ENCODE assay signal across 8 mouse cellular contexts in genomic region chr1:125759972-125760695, GRCm38 (mm10).
A peak's percentile ranks its signal among the peaks of the same experiment; 100 is the strongest.
DNase-seq lines count a peak whose midpoint lies in the region; ATAC-seq and TF ChIP-seq lines count a peak whose summit lies in the region.

No protein-coding gene starts in this region.

- H3K4me3 ChIP-seq in embryonic facial prominence, embryonic 14.5 days (ENCODE audit: low read depth, low read length), result no peak overlapping the region
- no peak overlapping the region for H3K4me3 ChIP-seq in embryonic facial prominence, embryonic 10.5 days
- H3K4me3 ChIP-seq in embryonic facial prominence, embryonic 15.5 days (replicated peaks), result no peak overlapping the region
- no peak overlapping the region; the same call in 1 of the 2 replicates for H3K4me3 ChIP-seq in heart, postnatal 0 days (ENCODE audit: low read depth, low read length)
- H3K4me3 ChIP-seq in lung, embryonic 16.5 days (ENCODE audit: low read length), result no peak overlapping the region; the same call in 1 of the 2 replicates

- H3K27me3 ChIP-seq in embryonic facial prominence, embryonic 14.5 days (replicated peaks; ENCODE audit: control insufficient read depth, insufficient read depth, low read length), result no peaks in the 10 kb centered on the region
- H3K27me3 ChIP-seq in embryonic facial prominence, embryonic 10.5 days (replicated peaks; ENCODE audit: low read depth, poor library complexity, severe bottlenecking), result no peaks in the 10 kb centered on the region
- no peaks in the 10 kb centered on the region for H3K27me3 ChIP-seq in embryonic facial prominence, embryonic 15.5 days
- no peaks in the 10 kb centered on the region for H3K27me3 ChIP-seq in heart, postnatal 0 days (ENCODE audit: control insufficient read depth, insufficient read depth, low read length)
- H3K27me3 ChIP-seq in lung, embryonic 16.5 days (ENCODE audit: control insufficient read depth, insufficient read depth, low read depth, low read length), result no peaks in the 10 kb centered on the region

- no peak overlapping the region for H3K9ac ChIP-seq in embryonic facial prominence, embryonic 14.5 days (ENCODE audit: low read depth, low read length)
- no peak overlapping the region for H3K9ac ChIP-seq in embryonic facial prominence, embryonic 15.5 days
- H3K9ac ChIP-seq in heart, postnatal 0 days (replicated peaks; ENCODE audit: low read depth, low read length), result no peak overlapping the region
- 0 out of 2 replicates have a peak overlapping the region, but pooled peaks have one; percentile 3 for H3K9ac ChIP-seq in lung, embryonic 16.5 days (ENCODE audit: low read length)

- no peak overlapping the region for H3K4me2 ChIP-seq in embryonic facial prominence, embryonic 14.5 days (ENCODE audit: low read depth, low read length)
- no peak overlapping the region for H3K4me2 ChIP-seq in embryonic facial prominence, embryonic 15.5 days (replicated peaks)
- peak overlapping the region; percentile 45 for H3K4me2 ChIP-seq in heart, postnatal 0 days (ENCODE audit: low read depth, low read length)
- peak overlapping the region; percentile 32; the same call in 1 of the 2 replicates for H3K4me2 ChIP-seq in lung, embryonic 16.5 days (ENCODE audit: low read depth, low read length)

- 67% methylated on average over 15 of the region's 15 CpGs for WGBS in embryonic facial prominence, embryonic 14.5 days
- whole genome bisulfite sequencing in embryonic facial prominence, embryonic 10.5 days, result 83% methylated on average over 15 of the region's 15 CpGs
- 66% methylated on average over 15 of the region's 15 CpGs for WGBS in embryonic facial prominence, embryonic 15.5 days
- 29% methylated on average over 15 of the region's 15 CpGs for WGBS in heart, postnatal 0 days
- 30% methylated on average over 15 of the region's 15 CpGs for WGBS in lung, embryonic 16.5 days

- ATAC-seq in embryonic facial prominence, embryonic 14.5 days (ENCODE audit: low read depth), result 0 out of 2 replicates have a peak, but pooled peaks have one; percentile 41
- ATAC-seq in embryonic facial prominence, embryonic 15.5 days (ENCODE audit: insufficient number of reproducible peaks, low FRiP score, low TSS enrichment, low read depth), result 0 out of 2 replicates have a peak, but pooled peaks have one; percentile 34
- peak; percentile 30; the same call in 1 of the 2 replicates for ATAC-seq in heart, postnatal 0 days (ENCODE audit: insufficient read depth, low read depth)
- ATAC-seq in lung, embryonic 16.5 days (ENCODE audit: low read depth), result peak; percentile 63

- H3K9me3 ChIP-seq in embryonic facial prominence, embryonic 14.5 days (ENCODE audit: control insufficient read depth, low read length), result no peaks in the 10 kb centered on the region
- no peaks in the 10 kb centered on the region for H3K9me3 ChIP-seq in embryonic facial prominence, embryonic 10.5 days
- H3K9me3 ChIP-seq in embryonic facial prominence, embryonic 15.5 days (replicated peaks), result no peaks in the 10 kb centered on the region
- no peaks in the 10 kb centered on the region for H3K9me3 ChIP-seq in heart, postnatal 0 days (replicated peaks; ENCODE audit: control insufficient read depth, low read length)
- H3K9me3 ChIP-seq in lung, embryonic 16.5 days (ENCODE audit: control insufficient read depth, low read length), result no peaks in the 10 kb centered on the region

- TF ChIP-seq CTCF in heart, postnatal 0 days (IDR thresholded peaks at IDR 0.05; ENCODE audit: low read depth), result no peak

- no peak overlapping the region for H3K27ac ChIP-seq in embryonic facial prominence, embryonic 14.5 days (replicated peaks; ENCODE audit: low read depth, low read length)
- H3K27ac ChIP-seq in embryonic facial prominence, embryonic 10.5 days (replicated peaks), result no peak overlapping the region
- no peak overlapping the region for H3K27ac ChIP-seq in embryonic facial prominence, embryonic 15.5 days (replicated peaks)
- H3K27ac ChIP-seq in heart, postnatal 0 days (ENCODE audit: low read depth), result no peak overlapping the region
- no peak overlapping the region for H3K27ac ChIP-seq in lung, embryonic 16.5 days (ENCODE audit: low read length)

- DNase-seq in embryonic facial prominence, embryonic 14.5 days (ENCODE audit: low spot score), result peak; percentile 20
- no peak for DNase-seq in embryonic facial prominence, embryonic 10.5 days (ENCODE audit: low spot score)
- DNase-seq in Muller cell, postnatal 12 days (ENCODE audit: inconsistent ontology term), result peak; percentile 64
- peak; percentile 36 for DNase-seq in heart, postnatal 0 days (ENCODE audit: low spot score)
- peak; percentile 47 to 74 for DNase-seq in urinary bladder, postnatal 4 days (ENCODE audit: low spot score in 2 of 2)
- DNase-seq in spleen, postnatal 36 days (ENCODE audit: low spot score in 2 of 2), result no peak

- no peak for TF ChIP-seq EP300 in heart, postnatal 0 days (IDR thresholded peaks at IDR 0.05; ENCODE audit: low read depth)

- no peaks in the 10 kb centered on the region for H3K36me3 ChIP-seq in embryonic facial prominence, embryonic 14.5 days (ENCODE audit: control insufficient read depth, insufficient read depth, low read length)
- H3K36me3 ChIP-seq in embryonic facial prominence, embryonic 10.5 days (replicated peaks), result no peaks in the 10 kb centered on the region
- no peaks in the 10 kb centered on the region for H3K36me3 ChIP-seq in embryonic facial prominence, embryonic 15.5 days
- H3K36me3 ChIP-seq in heart, postnatal 0 days (replicated peaks; ENCODE audit: control insufficient read depth, insufficient read depth, low read length), result no peaks in the 10 kb centered on the region
- no peaks in the 10 kb centered on the region for H3K36me3 ChIP-seq in lung, embryonic 16.5 days (ENCODE audit: control insufficient read depth, insufficient read depth, low read length)

- H3K4me1 ChIP-seq in embryonic facial prominence, embryonic 14.5 days (ENCODE audit: control insufficient read depth, insufficient read depth, low read length), result no peaks in the 10 kb centered on the region
- 0 out of 2 replicates have a peak, but pooled peaks cover 4% of the 10 kb centered on the region for H3K4me1 ChIP-seq in embryonic facial prominence, embryonic 10.5 days
- H3K4me1 ChIP-seq in embryonic facial prominence, embryonic 15.5 days, result no peaks in the 10 kb centered on the region
- H3K4me1 ChIP-seq in heart, postnatal 0 days (ENCODE audit: control insufficient read depth, insufficient read depth), result no peaks in the 10 kb centered on the region; the same call in 1 of the 2 replicates
- peaks cover 13% of the 10 kb centered on the region for H3K4me1 ChIP-seq in lung, embryonic 16.5 days (replicated peaks; ENCODE audit: control insufficient read depth, insufficient read depth, low read length)

Comparison
In these comparisons a context has a peak if more than half of its experiments do, and no peak if none do; other contexts are left out.
1. DNase-seq: peak in embryonic facial prominence, embryonic 14.5 days (single experiment), Muller cell, postnatal 12 days (single experiment), heart, postnatal 0 days (single experiment) and urinary bladder, postnatal 4 days (2 of 2); none in embryonic facial prominence, embryonic 10.5 days (single experiment) and spleen, postnatal 36 days (0 of 2).
2. H3K4me2 ChIP-seq: peak in heart, postnatal 0 days (single experiment) and lung, embryonic 16.5 days (single experiment); none in embryonic facial prominence, embryonic 14.5 days (single experiment) and embryonic facial prominence, embryonic 15.5 days (single experiment).
3. Peak in every context shown above with its lines, with median percentiles within 50 percentile points of each other: ATAC-seq.